Mouse (Mus musculus) E14TG2a.4 (cell line): ENCODE measurements around the gene Slc5a5.

Experiments
- CTCF ChIP-seq: conservative IDR thresholded peaks from 2 replicates; pipeline ENCODE4 v1.5.1; 2014; ENCODE audit warnings: low read length
- POU5F1 ChIP-seq: IDR thresholded peaks from 2 replicates; pipeline ENCODE4 v1.6.1; 2014; ENCODE audit warnings: low read length, borderline replicate concordance

DNA sequence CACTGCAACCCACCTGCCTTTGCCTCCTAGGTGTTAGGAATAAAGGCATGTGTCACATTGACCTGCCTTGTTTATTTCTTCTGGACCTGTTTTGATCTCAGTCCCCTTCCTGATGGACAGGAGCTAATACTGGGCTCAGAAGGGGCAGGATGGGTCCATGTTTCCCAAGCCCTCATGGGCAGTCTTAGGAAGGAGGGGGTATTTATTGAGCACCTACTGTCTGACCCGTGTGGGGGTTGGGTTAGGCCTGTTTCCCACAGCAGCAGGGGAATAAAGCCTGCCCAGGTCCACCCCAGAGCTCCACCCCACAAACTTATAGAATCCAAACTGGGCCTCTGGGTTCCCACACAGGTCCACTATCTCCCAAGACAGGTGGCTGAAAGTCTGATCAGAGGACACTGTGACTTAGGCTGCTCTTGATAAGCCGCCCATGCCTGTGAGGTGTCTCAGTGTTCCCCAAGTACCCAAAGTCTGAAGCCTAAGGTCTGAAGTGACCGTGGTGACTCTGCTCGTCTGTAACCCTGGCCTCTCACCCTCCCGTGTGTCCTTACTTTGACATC is 49.3 kb downstream of the Slc5a5 start:
- TF ChIP-seq CTCF (no peak), POU5F1 (no peak)
